ENCODE assay signal across 8 mouse cellular contexts in the genomic region with DNA sequence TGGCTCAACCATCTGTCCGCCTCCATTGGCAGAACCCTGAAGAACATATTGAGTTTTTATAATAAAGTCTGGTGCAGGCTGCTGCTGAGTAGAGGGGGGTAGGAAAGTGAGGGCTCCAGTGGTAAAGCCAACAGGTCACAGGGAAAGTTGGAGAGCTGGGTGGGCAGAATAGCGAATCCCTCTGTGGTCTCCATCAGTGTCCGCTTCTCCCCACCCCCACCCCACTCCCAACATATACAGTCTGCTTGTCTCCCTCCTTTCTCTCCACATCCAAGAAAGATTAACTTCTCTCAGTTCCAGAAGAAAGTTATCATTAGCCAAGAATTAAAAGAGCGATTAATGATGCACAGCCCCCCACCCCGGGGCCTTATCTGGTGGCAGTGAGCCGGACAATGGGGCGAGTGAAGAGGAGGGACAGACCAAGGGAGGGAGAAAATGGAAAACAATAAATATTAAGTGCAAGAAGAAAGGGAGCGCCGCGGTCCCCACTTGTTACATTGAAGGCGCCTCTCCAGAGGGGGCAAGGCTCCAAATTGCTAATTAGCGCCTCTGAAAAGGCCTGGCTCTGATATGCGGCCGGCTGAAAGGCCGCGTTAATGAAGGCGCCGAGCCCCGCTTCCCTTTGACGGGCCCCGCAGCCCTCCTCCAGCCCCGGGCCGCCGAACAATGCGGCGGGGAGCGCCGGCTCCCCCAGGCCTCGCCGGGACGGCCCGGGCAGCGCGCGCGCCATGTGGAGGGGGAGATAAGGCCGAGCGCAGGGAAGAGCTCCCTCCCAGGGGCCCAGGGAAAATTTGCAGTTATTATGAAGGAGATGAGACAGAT. TPM values are rescaled to one million over a fixed set of nuclear protein-coding genes. Genes with fewer than 3 reads are reported as not detected.
DNase-seq lines count a peak whose midpoint lies in the region; ATAC-seq and TF ChIP-seq lines count a peak whose summit lies in the region.

No protein-coding gene starts in this region.

- H3K9me3 ChIP-seq in heart, embryonic 10.5 days: no peaks in the 10 kb centered on the region
- H3K9me3 ChIP-seq in ES-Bruce4 (replicated peaks; ENCODE audit: control insufficient read depth, insufficient read depth, low read length, poor library complexity, severe bottlenecking): no peaks in the 10 kb centered on the region
- peaks cover 3% of the 10 kb centered on the region; the same call in 1 of the 2 replicates for H3K9me3 ChIP-seq in hindbrain, embryonic 10.5 days

- no peaks in the 10 kb centered on the region for H3K36me3 ChIP-seq in heart, embryonic 10.5 days
- H3K36me3 ChIP-seq in ES-Bruce4 (ENCODE audit: control insufficient read depth, insufficient read depth, low read length, poor library complexity, severe bottlenecking): no peaks in the 10 kb centered on the region
- H3K36me3 ChIP-seq in hindbrain, embryonic 10.5 days: no peaks in the 10 kb centered on the region

- H3K4me3 ChIP-seq in heart, embryonic 10.5 days: peak overlapping the region; percentile 61
- 0 out of 2 replicates have a peak overlapping the region, but pooled peaks have one; percentile 20 for H3K4me3 ChIP-seq in ES-Bruce4 (ENCODE audit: low read depth, low read length)
- H3K4me3 ChIP-seq in hindbrain, embryonic 10.5 days: peak overlapping the region; percentile 50

- TF ChIP-seq CTCF in ES-Bruce4 (IDR thresholded peaks at IDR 0.05; ENCODE audit: low read depth, low read length): no peak

- H3K9ac ChIP-seq in ES-Bruce4 (ENCODE audit: low read depth, poor library complexity, severe bottlenecking): peak overlapping the region; percentile 80

- TF ChIP-seq POLR2A in ES-Bruce4 (IDR thresholded peaks at IDR 0.05; ENCODE audit: insufficient read depth, low read length): no peak

- H3K4me1 ChIP-seq in heart, embryonic 10.5 days: peaks cover 22% of the 10 kb centered on the region
- H3K4me1 ChIP-seq in ES-Bruce4 (ENCODE audit: control insufficient read depth, insufficient read depth, low read length): no peaks in the 10 kb centered on the region
- peaks cover 30% of the 10 kb centered on the region for H3K4me1 ChIP-seq in hindbrain, embryonic 10.5 days (replicated peaks)

- peak; percentile 79 for DNase-seq in heart, embryonic 10.5 days (ENCODE audit: low spot score)
- DNase-seq in heart, postnatal 4 days: no peak
- peak; percentile 52 for DNase-seq in hindbrain, embryonic 10.5 days (ENCODE audit: low spot score)
- DNase-seq in frontal cortex, postnatal 25 days (ENCODE audit: low spot score in 2 of 2): no peak
- DNase-seq in gastrocnemius, postnatal 10 days: no peak
- DNase-seq in kidney, postnatal 14 days: no peak

- H3K27ac ChIP-seq in heart, embryonic 10.5 days: peak overlapping the region; percentile 86
- H3K27ac ChIP-seq in ES-Bruce4 (ENCODE audit: insufficient read depth, low read length): no peak overlapping the region
- peak overlapping the region; percentile 92 for H3K27ac ChIP-seq in hindbrain, embryonic 10.5 days

- TF ChIP-seq EP300 in ES-Bruce4 (IDR thresholded peaks at IDR 0.05; ENCODE audit: insufficient read depth, low read depth, low read length): no peak

- 7% methylated on average over 38 of the region's 38 CpGs for WGBS in heart, embryonic 10.5 days
- 5% methylated on average over 38 of the region's 38 CpGs for WGBS in hindbrain, embryonic 10.5 days

- H3K27me3 ChIP-seq in heart, embryonic 10.5 days (ENCODE audit: insufficient read depth, poor library complexity, severe bottlenecking): peaks cover 21% of the 10 kb centered on the region
- H3K27me3 ChIP-seq in ES-Bruce4 (ENCODE audit: control insufficient read depth, insufficient read depth, low read length, poor library complexity, severe bottlenecking): peaks cover 18% of the 10 kb centered on the region
- peaks cover 50% of the 10 kb centered on the region for H3K27me3 ChIP-seq in hindbrain, embryonic 10.5 days (ENCODE audit: insufficient read depth, poor library complexity, severe bottlenecking)

- ATAC-seq in megakaryocyte-erythroid progenitor cell, adult 5-6 weeks (replicated peaks; ENCODE audit: low FRiP score, low TSS enrichment, poor library complexity, severe bottlenecking): 0 out of 2 replicates have a peak, but pooled peaks have one; percentile 26

RNA-seq across cellular contexts. Expression of gene Gpatch2l, which starts 21.2 kb away (rescaled TPM):
- 15.7 and 17.6 TPM in 2 replicates for polyA plus RNA-seq in heart, embryonic 10.5 days (2016; fragmentation: Nextera tagmentation; extraction: Ambion mirVana)
- total RNA-seq in heart, postnatal 4 days (2021): 10 to 100 TPM; 17.9 to 18.3 TPM
- polyA plus RNA-seq in ES-Bruce4 (2011; ENCODE audit: insufficient read depth, insufficient read length, low read depth, missing spikeins): 17.8 and 20.3 TPM in 2 replicates
- polyA plus RNA-seq in hindbrain, embryonic 10.5 days (2016; fragmentation: Nextera tagmentation; extraction: Ambion mirVana): 17.7 and 17.8 TPM in 2 replicates
- total RNA-seq in megakaryocyte-erythroid progenitor cell, adult 5-6 weeks (2014; fragmentation: Nextera tagmentation): 16.1 and 24.5 TPM in 2 replicates
- total RNA-seq in megakaryocyte-erythroid progenitor cell, adult 5-6 weeks (2017): 21.9 and 24.0 TPM in 2 replicates
- total RNA-seq in gastrocnemius, postnatal 10 days (2021): 10 to 100 TPM; 12.8 to 14.9 TPM

Comparison
In these comparisons a context has a peak if more than half of its experiments do, and no peak if none do; other contexts are left out.
1. DNase-seq: peak in heart, embryonic 10.5 days (single experiment) and hindbrain, embryonic 10.5 days (single experiment); none in heart, postnatal 4 days (single experiment), frontal cortex, postnatal 25 days (0 of 2), gastrocnemius, postnatal 10 days (single experiment) and kidney, postnatal 14 days (single experiment).
2. Peak in every context shown above with its lines, with median percentiles within 50 percentile points of each other: H3K4me3 ChIP-seq.